Mouse (Mus musculus) olfactory bulb, adult 2 months (tissue): Measurements from ENCODE around the gene Mospd3.
A peak's percentile ranks its signal among the peaks of the same experiment; 100 is the strongest.

Source experiments
- CTCF ChIP-seq: fragments of 200-500 bp; IDR thresholded peaks from 2 replicates; pipeline ENCODE4 v1.5.1; 2012; ENCODE audit warnings: low read depth, mild to moderate bottlenecking, low read length, moderate library complexity; ENCODE audit not compliant: insufficient read depth
- POLR2A ChIP-seq: fragments of 200-500 bp; IDR thresholded peaks from 2 replicates; pipeline ENCODE4 v1.6.1; 2012; ENCODE audit warnings: mild to moderate bottlenecking, low read depth, low read length, moderate library complexity; ENCODE audit not compliant: insufficient read depth

- TF ChIP-seq POLR2A (no peak), CTCF (peak; percentile 43; the same call in 1 of the 2 replicates)
Measured at GRCm38 (mm10) chr5:137641054-137641453, 40.2 kb upstream of the Mospd3 start, which contains the start of gene Sap25.
